Mouse (Mus musculus): ENCODE data around the gene Alox8. TPM values are rescaled to one million over a fixed set of nuclear protein-coding genes. Genes with fewer than 3 reads are reported as not detected.

The Alox8 gene
- total and polyA plus RNA-seq, 2 experiments from 2014 or later, result 0.86 to 3.0 TPM

GRCm38 (mm10) chr11:69150444-69150843 is 47.2 kb downstream of the Alox8 start:
- no peaks in the 10 kb centered on the region; the same call in 1 of the 2 replicates for H3K4me1 ChIP-seq (ENCODE audit: control insufficient read depth, insufficient read depth)
- H3K4me3 ChIP-seq (ENCODE audit: low read depth, low read length), result no peak overlapping the region
- no peaks in the 10 kb centered on the region for H3K9me3 ChIP-seq (replicated peaks; ENCODE audit: control insufficient read depth, low read length)
- DNase-seq (ENCODE audit: low spot score), result peak; percentile 56
- ATAC-seq (ENCODE audit: insufficient read depth, low read depth), result no peak
- peak overlapping the region; percentile 40 for H3K4me2 ChIP-seq (ENCODE audit: low read depth, low read length)
- TF ChIP-seq EP300 (IDR thresholded peaks at IDR 0.05; ENCODE audit: low read depth) (no peak), CTCF (IDR thresholded peaks at IDR 0.05; ENCODE audit: low read depth) (peak; percentile 64)
- H3K9ac ChIP-seq (replicated peaks; ENCODE audit: low read depth, low read length), result no peak overlapping the region
- no peaks in the 10 kb centered on the region for H3K36me3 ChIP-seq (replicated peaks; ENCODE audit: control insufficient read depth, insufficient read depth, low read length)
- WGBS, result 8% methylated on average over 7 of the region's 7 CpGs
- H3K27ac ChIP-seq (ENCODE audit: low read depth), result no peak overlapping the region
- peaks cover 17% of the 10 kb centered on the region for H3K27me3 ChIP-seq (ENCODE audit: control insufficient read depth, insufficient read depth, low read length)

DNA sequence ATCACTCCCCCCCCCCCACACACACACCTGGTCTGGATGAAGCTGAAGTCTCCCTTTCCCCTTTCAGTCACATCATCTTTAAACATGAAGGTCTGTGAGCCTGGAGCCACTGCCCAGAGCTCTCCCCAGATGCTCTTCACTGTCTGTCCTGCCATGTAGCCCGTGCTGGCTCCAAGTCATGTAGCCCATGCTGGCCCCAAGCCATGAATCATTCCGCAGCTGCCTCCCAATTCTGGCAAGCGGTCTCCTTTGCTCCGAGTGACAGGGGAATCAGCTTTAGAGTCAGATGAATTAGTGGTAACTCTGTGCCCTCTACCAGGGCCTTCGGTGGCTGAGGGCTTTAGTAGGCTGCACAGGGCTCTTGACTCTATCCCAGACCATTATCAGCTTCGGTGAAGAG is 47.9 kb downstream of the Alox8 start:
- no peak overlapping the region for H3K4me3 ChIP-seq (ENCODE audit: low read depth, low read length)
- no peaks in the 10 kb centered on the region; the same call in 1 of the 2 replicates for H3K4me1 ChIP-seq (ENCODE audit: control insufficient read depth, insufficient read depth)
- H3K9ac ChIP-seq (replicated peaks; ENCODE audit: low read depth, low read length), result no peak overlapping the region
- H3K9me3 ChIP-seq (replicated peaks; ENCODE audit: control insufficient read depth, low read length), result no peaks in the 10 kb centered on the region
- no peak for DNase-seq (ENCODE audit: low spot score)
- no peaks in the 10 kb centered on the region for H3K36me3 ChIP-seq (replicated peaks; ENCODE audit: control insufficient read depth, insufficient read depth, low read length)
- no peak overlapping the region for H3K27ac ChIP-seq (ENCODE audit: low read depth)
- 35% methylated on average over 6 of the region's 6 CpGs for WGBS
- no peak overlapping the region for H3K4me2 ChIP-seq (ENCODE audit: low read depth, low read length)
- 0 out of 2 replicates have a peak, but pooled peaks have one; percentile 33 for ATAC-seq (ENCODE audit: insufficient read depth, low read depth)
- TF ChIP-seq CTCF (IDR thresholded peaks at IDR 0.05; ENCODE audit: low read depth), result no peak
- TF ChIP-seq EP300 (IDR thresholded peaks at IDR 0.05; ENCODE audit: low read depth), result no peak
- H3K27me3 ChIP-seq (ENCODE audit: control insufficient read depth, insufficient read depth, low read length), result peaks cover 17% of the 10 kb centered on the region

GRCm38 (mm10) chr11:69148451-69148960 is 49.1 kb downstream of the Alox8 start:
- no peak for ATAC-seq (ENCODE audit: insufficient read depth, low read depth)
- Histone ChIP-seq H3K36me3 (replicated peaks; ENCODE audit: control insufficient read depth, insufficient read depth, low read length) (no peaks in the 10 kb centered on the region), H3K9ac (replicated peaks; ENCODE audit: low read depth, low read length) (no peak overlapping the region), H3K27me3 (ENCODE audit: control insufficient read depth, insufficient read depth, low read length) (peaks cover 13% of the 10 kb centered on the region), H3K4me2 (ENCODE audit: low read depth, low read length) (no peak overlapping the region), H3K4me3 (ENCODE audit: low read depth, low read length) (no peak overlapping the region), H3K9me3 (replicated peaks; ENCODE audit: control insufficient read depth, low read length) (no peaks in the 10 kb centered on the region), H3K27ac (ENCODE audit: low read depth) (no peak overlapping the region), H3K4me1 (ENCODE audit: control insufficient read depth, insufficient read depth) (no peaks in the 10 kb centered on the region; the same call in 1 of the 2 replicates)
- TF ChIP-seq CTCF (IDR thresholded peaks at IDR 0.05; ENCODE audit: low read depth) (no peak), EP300 (IDR thresholded peaks at IDR 0.05; ENCODE audit: low read depth) (no peak)
- 88% methylated on average over 5 of the region's 5 CpGs for WGBS
- no peak for DNase-seq (ENCODE audit: low spot score)

- no peaks in the 10 kb centered on the region for H3K36me3 ChIP-seq (replicated peaks; ENCODE audit: control insufficient read depth, insufficient read depth, low read length)
- no peak for ATAC-seq (ENCODE audit: insufficient read depth, low read depth)
- no peaks in the 10 kb centered on the region for H3K9me3 ChIP-seq (replicated peaks; ENCODE audit: control insufficient read depth, low read length)
- TF ChIP-seq EP300 (IDR thresholded peaks at IDR 0.05; ENCODE audit: low read depth), result no peak
- no peak for TF ChIP-seq CTCF (IDR thresholded peaks at IDR 0.05; ENCODE audit: low read depth)
- H3K4me2 ChIP-seq (ENCODE audit: low read depth, low read length), result no peak overlapping the region
- no peak for DNase-seq (ENCODE audit: low spot score)
- 53% methylated on average over 7 of the region's 7 CpGs for WGBS
- peaks cover 11% of the 10 kb centered on the region for H3K27me3 ChIP-seq (ENCODE audit: control insufficient read depth, insufficient read depth, low read length)
- H3K4me3 ChIP-seq (ENCODE audit: low read depth, low read length), result no peak overlapping the region
- H3K9ac ChIP-seq (replicated peaks; ENCODE audit: low read depth, low read length), result no peak overlapping the region; the same call in 1 of the 2 replicates
- H3K27ac ChIP-seq (ENCODE audit: low read depth), result no peak overlapping the region
- H3K4me1 ChIP-seq (ENCODE audit: control insufficient read depth, insufficient read depth), result no peaks in the 10 kb centered on the region; the same call in 1 of the 2 replicates
Observed at GRCm38 (mm10) chr11:69147546-69147945, 50.1 kb downstream of the Alox8 start.

DNA sequence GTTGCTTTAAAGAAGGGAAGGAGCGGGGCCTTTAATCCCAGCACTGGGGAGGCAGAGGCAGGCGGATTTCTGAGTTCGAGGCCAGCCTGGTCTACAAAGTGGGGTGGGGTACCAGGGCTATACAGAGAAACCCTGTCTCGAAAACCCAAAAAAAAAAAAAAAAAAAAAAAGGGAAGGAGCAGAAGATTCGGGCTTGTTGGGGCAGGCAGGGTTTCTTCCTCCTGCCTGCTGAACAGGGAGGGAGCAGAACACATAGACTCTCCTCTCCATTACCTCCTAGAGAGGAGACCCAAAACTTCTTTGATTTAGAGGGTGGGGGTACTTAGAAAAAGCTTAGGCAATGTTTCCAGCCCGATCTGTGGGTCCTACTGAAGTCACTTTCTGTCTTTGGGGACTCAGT is 62.3 kb downstream of the Alox8 start:
- H3K4me3 ChIP-seq (ENCODE audit: low read depth, low read length), result no peak overlapping the region
- WGBS, result 85% methylated on average over 6 of the region's 6 CpGs
- no peaks in the 10 kb centered on the region for H3K36me3 ChIP-seq (replicated peaks; ENCODE audit: control insufficient read depth, insufficient read depth, low read length)
- H3K4me2 ChIP-seq (ENCODE audit: low read depth, low read length), result no peak overlapping the region
- TF ChIP-seq EP300 (IDR thresholded peaks at IDR 0.05; ENCODE audit: low read depth) (no peak), CTCF (IDR thresholded peaks at IDR 0.05; ENCODE audit: low read depth) (no peak)
- DNase-seq (ENCODE audit: low spot score) (no peak), ATAC-seq (ENCODE audit: insufficient read depth, low read depth) (no peak)
- H3K27ac ChIP-seq (ENCODE audit: low read depth), result no peak overlapping the region
- H3K9me3 ChIP-seq (replicated peaks; ENCODE audit: control insufficient read depth, low read length), result no peaks in the 10 kb centered on the region
- no peak overlapping the region for H3K9ac ChIP-seq (replicated peaks; ENCODE audit: low read depth, low read length)
- no peaks in the 10 kb centered on the region for H3K4me1 ChIP-seq (ENCODE audit: control insufficient read depth, insufficient read depth)
- H3K27me3 ChIP-seq (ENCODE audit: control insufficient read depth, insufficient read depth, low read length), result no peaks in the 10 kb centered on the region

GRCm38 (mm10) chr11:69134622-69134968 is 63.0 kb downstream of the Alox8 start:
- no peaks in the 10 kb centered on the region for H3K36me3 ChIP-seq (replicated peaks; ENCODE audit: control insufficient read depth, insufficient read depth, low read length)
- peak overlapping the region; percentile 60 for H3K4me2 ChIP-seq (ENCODE audit: low read depth, low read length)
- DNase-seq (ENCODE audit: low spot score) (no peak), ATAC-seq (ENCODE audit: insufficient read depth, low read depth) (no peak)
- no peak for TF ChIP-seq EP300 (IDR thresholded peaks at IDR 0.05; ENCODE audit: low read depth)
- TF ChIP-seq CTCF (IDR thresholded peaks at IDR 0.05; ENCODE audit: low read depth), result no peak
- no peaks in the 10 kb centered on the region for H3K27me3 ChIP-seq (ENCODE audit: control insufficient read depth, insufficient read depth, low read length)
- WGBS, result 41% methylated on average over 8 of the region's 8 CpGs
- H3K4me3 ChIP-seq (ENCODE audit: low read depth, low read length), result peak overlapping the region; percentile 40
- no peak overlapping the region for H3K9ac ChIP-seq (replicated peaks; ENCODE audit: low read depth, low read length)
- no peaks in the 10 kb centered on the region for H3K9me3 ChIP-seq (replicated peaks; ENCODE audit: control insufficient read depth, low read length)
- no peaks in the 10 kb centered on the region for H3K4me1 ChIP-seq (ENCODE audit: control insufficient read depth, insufficient read depth)
- H3K27ac ChIP-seq (ENCODE audit: low read depth), result no peak overlapping the region

Other genes starting within 250 kb of the Alox8 start
- 12.6 and 19.8 TPM in 2 replicates for gene Arhgef15, start 240.4 kb downstream of the Alox8 start, total RNA-seq (2014; rRNA removed; ENCODE audit: low replicate concordance)
- 10.0 and 11.6 TPM in 2 replicates for gene Arhgef15, start 240.4 kb downstream of the Alox8 start, polyA plus RNA-seq (2015; fragmentation: Nextera tagmentation; extraction: Ambion mirVana)
- 0.70 and 3.6 TPM in 2 replicates for gene Slc25a35, start 229.7 kb downstream of the Alox8 start, total RNA-seq (2014; rRNA removed; ENCODE audit: low replicate concordance)
- 1.9 and 2.0 TPM in 2 replicates for gene Slc25a35, start 229.7 kb downstream of the Alox8 start, polyA plus RNA-seq (2015; fragmentation: Nextera tagmentation; extraction: Ambion mirVana)
- 101 and 103 TPM in 2 replicates for gene Rangrf, start 222.7 kb downstream of the Alox8 start, total RNA-seq (2014; rRNA removed; ENCODE audit: low replicate concordance)
- gene Rangrf, start 222.7 kb downstream of the Alox8 start, polyA plus RNA-seq (2015; fragmentation: Nextera tagmentation; extraction: Ambion mirVana), result 78.0 and 85.1 TPM in 2 replicates
- gene Pfas, start 189.4 kb downstream of the Alox8 start, total RNA-seq (2014; rRNA removed; ENCODE audit: low replicate concordance), result 10.1 and 12.3 TPM in 2 replicates
- 8.3 and 8.7 TPM in 2 replicates for gene Pfas, start 189.4 kb downstream of the Alox8 start, polyA plus RNA-seq (2015; fragmentation: Nextera tagmentation; extraction: Ambion mirVana)
- gene Ctc1, start 181.9 kb downstream of the Alox8 start, total RNA-seq (2014; rRNA removed; ENCODE audit: low replicate concordance), result 40.0 and 46.0 TPM in 2 replicates
- gene Ctc1, start 181.9 kb downstream of the Alox8 start, polyA plus RNA-seq (2015; fragmentation: Nextera tagmentation; extraction: Ambion mirVana), result 18.6 TPM in 2 replicates
- gene Aurkb, start 152.2 kb downstream of the Alox8 start, total RNA-seq (2014; rRNA removed; ENCODE audit: low replicate concordance), result 21.4 and 54.6 TPM in 2 replicates
- gene Aurkb, start 152.2 kb downstream of the Alox8 start, polyA plus RNA-seq (2015; fragmentation: Nextera tagmentation; extraction: Ambion mirVana), result 19.5 and 19.9 TPM in 2 replicates
- 21.3 and 24.1 TPM in 2 replicates for gene Borcs6, start 138.1 kb downstream of the Alox8 start, total RNA-seq (2014; rRNA removed; ENCODE audit: low replicate concordance)
- gene Borcs6, start 138.1 kb downstream of the Alox8 start, polyA plus RNA-seq (2015; fragmentation: Nextera tagmentation; extraction: Ambion mirVana), result 12.1 and 13.0 TPM in 2 replicates
- gene Tmem107, start 127.0 kb downstream of the Alox8 start, total RNA-seq (2014; rRNA removed; ENCODE audit: low replicate concordance), result 10.9 and 25.5 TPM in 2 replicates
- 18.3 and 24.3 TPM in 2 replicates for gene Tmem107, start 127.0 kb downstream of the Alox8 start, polyA plus RNA-seq (2015; fragmentation: Nextera tagmentation; extraction: Ambion mirVana)
- 25.2 and 27.9 TPM in 2 replicates for gene Vamp2, start 109.4 kb downstream of the Alox8 start, total RNA-seq (2014; rRNA removed; ENCODE audit: low replicate concordance)
- 59.2 and 62.1 TPM in 2 replicates for gene Vamp2, start 109.4 kb downstream of the Alox8 start, polyA plus RNA-seq (2015; fragmentation: Nextera tagmentation; extraction: Ambion mirVana)
- 76.8 and 93.5 TPM in 2 replicates for gene Per1, start 102.6 kb downstream of the Alox8 start, total RNA-seq (2014; rRNA removed; ENCODE audit: low replicate concordance)
- 8.1 and 9.7 TPM in 2 replicates for gene Per1, start 102.6 kb downstream of the Alox8 start, polyA plus RNA-seq (2015; fragmentation: Nextera tagmentation; extraction: Ambion mirVana)
- gene Hes7, start 77.4 kb downstream of the Alox8 start, total RNA-seq (2014; rRNA removed; ENCODE audit: low replicate concordance), result not detected in 2 replicates
- gene Hes7, start 77.4 kb downstream of the Alox8 start, polyA plus RNA-seq (2015; fragmentation: Nextera tagmentation; extraction: Ambion mirVana), result 0.26 and 0.29 TPM in 2 replicates
- gene 9130213A22Rik, start 75.3 kb downstream of the Alox8 start, total RNA-seq (2014; rRNA removed; ENCODE audit: low replicate concordance), result 0.66 TPM in 1 of 2 replicates, not detected in the other
- gene 9130213A22Rik, start 75.3 kb downstream of the Alox8 start, polyA plus RNA-seq (2015; fragmentation: Nextera tagmentation; extraction: Ambion mirVana), result 0.30 and 0.49 TPM in 2 replicates
- gene Aloxe3, start 71.9 kb downstream of the Alox8 start, total RNA-seq (2014; rRNA removed; ENCODE audit: low replicate concordance), result 0.58 TPM in 1 of 2 replicates, not detected in the other
- gene Aloxe3, start 71.9 kb downstream of the Alox8 start, polyA plus RNA-seq (2015; fragmentation: Nextera tagmentation; extraction: Ambion mirVana), result 0.08 TPM in 1 of 2 replicates, not detected in the other
- not detected in 2 replicates for gene Alox12b, start 40.9 kb downstream of the Alox8 start, total RNA-seq (2014; rRNA removed; ENCODE audit: low replicate concordance)
- not detected in 2 replicates for gene Alox12b, start 40.9 kb downstream of the Alox8 start, polyA plus RNA-seq (2015; fragmentation: Nextera tagmentation; extraction: Ambion mirVana)
- gene Gucy2e, start 39.2 kb upstream of the Alox8 start, total RNA-seq (2014; rRNA removed; ENCODE audit: low replicate concordance), result 0.27 TPM in 1 of 2 replicates, not detected in the other
- gene Gucy2e, start 39.2 kb upstream of the Alox8 start, polyA plus RNA-seq (2015; fragmentation: Nextera tagmentation; extraction: Ambion mirVana), result 0.07 and 0.15 TPM in 2 replicates
- 7.5 and 15.5 TPM in 2 replicates for gene Cntrob, start 125.9 kb upstream of the Alox8 start, total RNA-seq (2014; rRNA removed; ENCODE audit: low replicate concordance)
- 6.9 and 8.4 TPM in 2 replicates for gene Cntrob, start 125.9 kb upstream of the Alox8 start, polyA plus RNA-seq (2015; fragmentation: Nextera tagmentation; extraction: Ambion mirVana)
- 240 and 263 TPM in 2 replicates for gene Trappc1, start 126.1 kb upstream of the Alox8 start, total RNA-seq (2014; rRNA removed; ENCODE audit: low replicate concordance)
- gene Trappc1, start 126.1 kb upstream of the Alox8 start, polyA plus RNA-seq (2015; fragmentation: Nextera tagmentation; extraction: Ambion mirVana), result 180 and 186 TPM in 2 replicates
- gene Kcnab3, start 128.4 kb upstream of the Alox8 start, total RNA-seq (2014; rRNA removed; ENCODE audit: low replicate concordance), result 1.1 and 2.8 TPM in 2 replicates
- gene Kcnab3, start 128.4 kb upstream of the Alox8 start, polyA plus RNA-seq (2015; fragmentation: Nextera tagmentation; extraction: Ambion mirVana), result 1.1 and 1.4 TPM in 2 replicates
- gene Rnf227, start 142.6 kb upstream of the Alox8 start, total RNA-seq (2014; rRNA removed; ENCODE audit: low replicate concordance), result 1.5 and 10.2 TPM in 2 replicates
- gene Rnf227, start 142.6 kb upstream of the Alox8 start, polyA plus RNA-seq (2015; fragmentation: Nextera tagmentation; extraction: Ambion mirVana), result 3.4 and 4.3 TPM in 2 replicates
- 23.6 and 23.8 TPM in 2 replicates for gene Chd3, start 171.6 kb upstream of the Alox8 start, total RNA-seq (2014; rRNA removed; ENCODE audit: low replicate concordance)
- gene Chd3, start 171.6 kb upstream of the Alox8 start, polyA plus RNA-seq (2015; fragmentation: Nextera tagmentation; extraction: Ambion mirVana), result 10.3 and 12.4 TPM in 2 replicates
- gene Naa38, start 197.6 kb upstream of the Alox8 start, total RNA-seq (2014; rRNA removed; ENCODE audit: low replicate concordance), result 64.9 and 93.4 TPM in 2 replicates
- 171 and 175 TPM in 2 replicates for gene Naa38, start 197.6 kb upstream of the Alox8 start, polyA plus RNA-seq (2015; fragmentation: Nextera tagmentation; extraction: Ambion mirVana)
- gene Cyb5d1, start 197.8 kb upstream of the Alox8 start, total RNA-seq (2014; rRNA removed; ENCODE audit: low replicate concordance), result 14.2 and 17.6 TPM in 2 replicates
- gene Cyb5d1, start 197.8 kb upstream of the Alox8 start, polyA plus RNA-seq (2015; fragmentation: Nextera tagmentation; extraction: Ambion mirVana), result 16.7 and 18.6 TPM in 2 replicates
- 32.4 and 33.0 TPM in 2 replicates for gene Tmem88, start 200.4 kb upstream of the Alox8 start, total RNA-seq (2014; rRNA removed; ENCODE audit: low replicate concordance)
- 59.7 and 62.5 TPM in 2 replicates for gene Tmem88, start 200.4 kb upstream of the Alox8 start, polyA plus RNA-seq (2015; fragmentation: Nextera tagmentation; extraction: Ambion mirVana)
- 7.8 and 10.0 TPM in 2 replicates for gene Kdm6b, start 215.8 kb upstream of the Alox8 start, total RNA-seq (2014; rRNA removed; ENCODE audit: low replicate concordance)
- gene Kdm6b, start 215.8 kb upstream of the Alox8 start, polyA plus RNA-seq (2015; fragmentation: Nextera tagmentation; extraction: Ambion mirVana), result 23.0 and 23.6 TPM in 2 replicates

Data from heart, postnatal 0 days (tissue).